Mouse (Mus musculus) liver, embryonic 14 days (tissue): ENCODE results near the gene Sptbn1. TPM values are rescaled to one million over a fixed set of nuclear protein-coding genes. Genes with fewer than 3 reads are reported as not detected.

Experiments
- polyA plus RNA-seq: library from polyadenylated mRNA; depleted of rRNA; stranded (reverse); fragments of >200 nt; gene quantifications from 2 replicates; pipeline ENCODE4 v1.2.3, GENCODE M21; 2012; rRNA removed

The Sptbn1 gene
- polyA plus RNA-seq = 10.5 and 10.7 TPM in 2 replicates

DNA sequence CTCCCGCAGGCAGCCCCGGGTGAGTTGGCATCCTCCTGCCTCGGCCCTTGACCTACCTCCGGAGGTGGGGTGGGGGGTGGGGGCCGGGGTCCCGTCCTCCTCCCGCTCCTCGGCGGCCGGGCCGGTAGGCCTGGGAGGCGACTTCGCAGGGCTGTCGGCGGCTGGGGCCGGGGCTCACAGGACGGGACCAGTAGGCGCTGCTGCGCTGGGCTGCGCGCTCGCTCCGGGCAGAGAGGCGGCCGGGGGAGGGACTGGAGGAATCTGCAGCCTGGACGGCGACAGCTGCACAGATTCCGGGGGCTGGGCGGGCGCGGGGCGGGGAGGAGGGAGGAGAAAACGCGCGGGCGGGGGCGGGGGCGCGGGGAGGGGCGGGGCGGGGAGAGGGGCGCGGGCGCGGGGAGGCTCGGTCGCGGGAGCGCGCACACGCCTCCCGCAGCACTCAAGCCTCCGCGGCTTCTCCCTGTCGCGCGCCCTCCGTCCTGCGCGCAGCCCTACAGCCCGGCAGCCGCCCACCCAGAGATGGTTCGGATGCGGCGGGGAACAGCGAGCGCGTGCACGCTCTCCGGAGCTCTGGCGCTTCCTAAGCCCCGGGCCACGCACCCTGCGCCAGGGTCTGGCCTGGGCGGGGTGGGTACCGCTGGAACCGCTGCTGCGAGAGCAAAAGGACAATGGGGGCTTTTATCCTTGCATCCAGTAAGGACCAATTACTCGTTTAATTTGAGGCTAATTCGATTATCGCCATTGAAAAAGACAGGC is at the start of gene Sptbn1:
Gene Sptbn1, minus strand, starts transcription at position 284 of the 756 bp plus-strand sequence.

Other genes starting within 250 kb of the Sptbn1 start
- 0.13 and 0.17 TPM in 2 replicates for gene Eml6, start 242.1 kb downstream of the Sptbn1 start, polyA plus RNA-seq
- not detected in 2 replicates for gene 4930505A04Rik, start 203.7 kb upstream of the Sptbn1 start, polyA plus RNA-seq